Mouse (Mus musculus) liver, adult 10 weeks (tissue): ENCODE results near the gene Ttll1. TPM values are rescaled to one million over a fixed set of nuclear protein-coding genes. Genes with fewer than 3 reads are reported as not detected.

Source experiments
- polyA plus RNA-seq: library from polyadenylated mRNA; stranded (reverse); fragments of 350-450 nt; fragmentation: Illumina TruSeq; extraction: RNeasy Lipid Tissue Mini Kit (QIAGEN cat#74804); gene quantifications from one replicate; pipeline ENCODE4 v1.2.3, GENCODE M21; 2014; ENCODE audit warnings: low read depth, low replicate concordance

The Ttll1 gene
- 1.0 TPM for polyA plus RNA-seq

DNA sequence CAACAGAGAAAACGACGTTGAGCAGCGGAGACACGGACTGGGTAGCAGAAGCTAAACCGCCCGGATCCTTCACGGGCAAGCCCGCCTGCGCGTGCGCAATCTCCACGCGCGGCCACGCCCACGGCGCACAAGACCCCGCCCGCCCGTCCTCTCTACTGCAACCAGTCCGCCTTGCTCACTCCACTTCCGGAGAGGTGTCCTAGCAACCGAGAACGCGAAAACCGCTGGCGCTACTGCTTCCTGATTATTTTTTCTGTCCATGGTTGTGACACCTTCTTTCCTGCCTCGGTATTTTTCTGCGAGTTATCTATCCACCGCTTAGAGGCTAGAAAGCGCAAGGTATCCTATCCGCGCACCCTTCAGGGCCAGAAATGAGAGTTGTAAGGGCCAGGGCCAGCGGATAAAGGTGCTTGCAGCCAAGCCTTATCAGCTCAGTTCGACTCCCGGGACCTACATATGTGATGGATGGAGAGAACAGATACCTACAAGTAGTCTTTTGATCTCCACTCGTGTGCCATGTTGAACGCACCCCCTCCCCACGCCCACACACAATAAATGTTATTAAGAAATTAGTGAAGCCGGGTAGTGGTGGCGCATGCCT is at the start of gene Ttll1:
Ttll1 (minus strand) TSS at position 89 of the 601 bp plus-strand sequence.

DNA sequence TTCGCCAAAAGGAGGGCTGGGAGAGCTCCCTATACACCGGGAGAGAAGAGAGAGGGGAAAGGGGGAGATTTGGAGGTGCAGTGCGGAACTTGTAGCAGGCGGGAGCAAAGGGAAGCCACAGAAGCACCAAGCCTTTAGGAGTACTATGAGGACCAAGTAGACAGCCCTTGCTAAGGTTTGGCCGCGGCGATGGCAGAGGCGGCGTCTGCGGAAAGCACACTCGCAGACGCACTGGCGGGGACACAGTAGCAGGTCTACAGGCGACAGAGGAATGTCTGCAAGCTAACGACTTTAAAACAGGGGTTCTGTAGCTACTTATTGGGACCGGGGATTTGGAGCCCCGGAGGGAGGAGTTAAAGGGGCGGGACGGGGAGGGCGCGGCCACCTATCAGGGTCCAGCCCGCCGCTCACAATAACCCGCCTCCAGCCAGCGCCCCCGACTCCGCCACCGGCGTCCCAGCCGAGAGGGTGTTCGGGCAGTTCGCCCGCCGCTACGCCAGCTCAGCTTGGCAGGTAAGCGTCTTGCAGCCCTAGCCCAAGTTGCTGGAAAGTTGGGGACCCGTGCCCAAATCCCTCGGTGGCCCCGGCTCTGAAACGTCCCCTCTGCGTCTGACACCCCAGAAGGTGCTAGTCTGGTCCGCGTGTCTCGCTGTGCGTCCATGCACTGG is 15.9 kb upstream of the Ttll1 start, which contains the start of gene Bik:
Bik (plus strand) TSS at position 439 of the 668 bp plus-strand sequence.

DNA sequence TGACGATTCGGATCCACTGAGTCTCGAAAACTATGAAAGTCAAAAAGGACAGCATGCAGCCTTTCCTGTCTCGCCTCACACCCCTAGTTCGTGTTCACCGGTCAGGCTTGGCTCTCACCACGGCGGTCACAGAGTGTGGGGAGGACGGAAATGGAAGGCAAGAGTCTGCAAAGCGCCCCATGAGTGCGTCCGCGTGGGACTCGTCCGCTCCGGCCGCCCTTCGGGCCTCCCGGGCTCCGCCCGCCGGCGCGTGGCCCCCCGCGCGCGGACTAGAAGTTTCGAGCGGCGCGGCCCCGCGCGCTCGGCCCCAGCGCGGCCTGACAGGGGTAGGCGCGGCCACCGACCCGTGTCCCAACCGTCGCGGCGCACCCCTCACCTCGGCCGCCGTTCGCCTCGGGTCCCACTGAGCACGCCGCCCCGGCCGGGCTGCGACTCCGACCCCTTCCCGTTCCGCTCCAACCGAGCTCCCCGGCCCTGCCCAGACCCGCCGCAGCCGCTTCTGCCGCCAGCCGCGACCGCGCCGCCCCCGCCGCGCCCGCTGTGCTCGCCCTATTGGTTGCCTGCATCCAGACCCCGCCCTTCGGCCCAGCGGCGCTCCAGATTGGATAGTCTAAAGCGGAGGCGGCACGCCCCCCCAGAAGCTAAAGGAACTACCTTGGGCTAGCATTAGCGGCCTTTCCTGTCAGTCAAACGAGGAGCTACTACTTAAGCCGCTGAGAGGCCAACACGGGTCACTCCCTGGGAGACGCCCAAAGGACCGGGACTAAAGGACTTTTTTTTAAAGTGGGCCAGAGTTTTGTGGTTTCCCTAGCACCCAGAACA is 46.4 kb downstream of the Ttll1 start, which contains the start of gene Pacsin2:
Pacsin2 (minus strand) TSS at position 524 of the 822 bp plus-strand sequence.

Other genes with a start within 250 kb of the Ttll1 start
- 2.5 TPM for gene Arfgap3, start 160.6 kb downstream of the Ttll1 start, polyA plus RNA-seq
- 17.5 TPM for gene Pacsin2, start 46.3 kb downstream of the Ttll1 start, polyA plus RNA-seq
- 0.90 TPM for gene Bik, start 16.0 kb upstream of the Ttll1 start, polyA plus RNA-seq
- gene Tspo, start 52.7 kb upstream of the Ttll1 start, polyA plus RNA-seq, result 2.5 TPM
- 3.3 TPM for gene Mcat, start 52.9 kb upstream of the Ttll1 start, polyA plus RNA-seq
- 0.34 TPM for gene Ttll12, start 84.3 kb upstream of the Ttll1 start, polyA plus RNA-seq
- not detected for gene Scube1, start 214.1 kb upstream of the Ttll1 start, polyA plus RNA-seq